Mouse (Mus musculus): ENCODE measurements around the gene Celsr3.
A peak's percentile ranks its signal among the peaks of the same experiment; 100 is the strongest.

The Celsr3 gene

GRCm38 (mm10) chr9:108825820-108826699, at the start of gene Celsr3:
Gene Celsr3 (plus strand): TSS chr9:108826320.
- peak; percentile 69 for DNase-seq (ENCODE audit: low spot score)

GRCm38 (mm10) chr9:108776614-108777013, 49.5 kb upstream of the Celsr3 start:
- DNase-seq (ENCODE audit: low spot score): no peak

- no peak for DNase-seq (ENCODE audit: low spot score)
Measured at GRCm38 (mm10) chr9:108777276-108777675, 48.8 kb upstream of the Celsr3 start.

- no peak for DNase-seq (ENCODE audit: low spot score)
Measured at GRCm38 (mm10) chr9:108780959-108781358, 45.2 kb upstream of the Celsr3 start.

GRCm38 (mm10) chr9:108781891-108782290, 44.2 kb upstream of the Celsr3 start:
- DNase-seq (ENCODE audit: low spot score): no peak

GRCm38 (mm10) chr9:108782836-108783547, 43.1 kb upstream of the Celsr3 start:
- no peak for DNase-seq (ENCODE audit: low spot score)

- DNase-seq (ENCODE audit: low spot score): peak; percentile 96
Measured at GRCm38 (mm10) chr9:108783548-108784463, 42.3 kb upstream of the Celsr3 start, which contains the start of gene Ip6k2. Gene Ip6k2 (plus strand): TSS chr9:108783796.

GRCm38 (mm10) chr9:108785416-108785815, 40.7 kb upstream of the Celsr3 start:
- no peak for DNase-seq (ENCODE audit: low spot score)

- DNase-seq (ENCODE audit: low spot score): no peak
Measured at GRCm38 (mm10) chr9:108786494-108786893, 39.6 kb upstream of the Celsr3 start.

GRCm38 (mm10) chr9:108787080-108787479, 39.0 kb upstream of the Celsr3 start:
- DNase-seq (ENCODE audit: low spot score): no peak

- DNase-seq (ENCODE audit: low spot score): no peak
Measured at GRCm38 (mm10) chr9:108788713-108789112, 37.4 kb upstream of the Celsr3 start.

- DNase-seq (ENCODE audit: low spot score): no peak
Measured at GRCm38 (mm10) chr9:108792307-108792706, 33.8 kb upstream of the Celsr3 start.

- no peak for DNase-seq (ENCODE audit: low spot score)
Measured at GRCm38 (mm10) chr9:108792730-108793129, 33.4 kb upstream of the Celsr3 start.

- DNase-seq (ENCODE audit: low spot score): no peak
Measured at GRCm38 (mm10) chr9:108795281-108795680, 30.8 kb upstream of the Celsr3 start.

GRCm38 (mm10) chr9:108795762-108796161, 30.4 kb upstream of the Celsr3 start:
- DNase-seq (ENCODE audit: low spot score): peak; percentile 51

GRCm38 (mm10) chr9:108796351-108796981, 29.7 kb upstream of the Celsr3 start:
- no peak for DNase-seq (ENCODE audit: low spot score)

- no peak for DNase-seq (ENCODE audit: low spot score)
Measured at GRCm38 (mm10) chr9:108797477-108797876, 28.6 kb upstream of the Celsr3 start.

GRCm38 (mm10) chr9:108798508-108799075, 27.5 kb upstream of the Celsr3 start:
- DNase-seq (ENCODE audit: low spot score): no peak

GRCm38 (mm10) chr9:108799564-108799963, 26.6 kb upstream of the Celsr3 start:
- no peak for DNase-seq (ENCODE audit: low spot score)

GRCm38 (mm10) chr9:108805768-108806167, 20.4 kb upstream of the Celsr3 start:
- DNase-seq (ENCODE audit: low spot score): peak; percentile 3

GRCm38 (mm10) chr9:108806379-108806778, 19.7 kb upstream of the Celsr3 start:
- peak; percentile 1 for DNase-seq (ENCODE audit: low spot score)
